Mouse (Mus musculus): ENCODE measurements around the gene Gm49380. TPM values are rescaled to one million over a fixed set of nuclear protein-coding genes. Genes with fewer than 3 reads are reported as not detected.
"Not testable (repeated sequence)": the region's sequence is repeated elsewhere in the genome, so short reads cannot be mapped to it uniquely, and the experiment has no call there.

The Gm49380 gene
- polyA plus RNA-seq, 1 experiment, result 0.29 TPM

DNA sequence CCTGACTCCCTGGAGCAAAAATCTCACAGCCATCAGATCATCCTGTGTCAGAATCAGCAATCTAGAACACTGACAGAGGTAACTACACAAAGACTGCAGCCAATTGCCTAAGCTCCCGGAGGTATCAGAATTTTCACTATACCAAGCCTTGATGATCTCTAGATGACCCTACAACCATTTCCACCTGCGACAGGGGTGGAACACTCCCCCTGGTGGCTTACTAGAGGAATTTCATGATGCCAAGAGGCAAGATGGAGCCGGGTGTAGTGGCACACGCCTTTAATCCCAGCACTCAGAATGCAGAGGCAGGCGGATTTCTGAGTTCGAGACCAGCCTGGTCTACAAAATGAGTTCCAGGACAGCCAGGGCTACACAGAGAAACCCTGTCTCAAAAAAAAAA, 11.0 kb upstream of the Gm49380 start:
- no peak for DNase-seq (ENCODE audit: low read depth)
- no peak for TF ChIP-seq POLR2A (IDR thresholded peaks at IDR 0.05; ENCODE audit: borderline replicate concordance, extremely low read depth, insufficient read depth, insufficient read length, poor library complexity, severe bottlenecking)
- peak; percentile 50; the same call in 1 of the 2 replicates for TF ChIP-seq CTCF (IDR thresholded peaks at IDR 0.05; ENCODE audit: borderline replicate concordance, extremely low read depth, insufficient read depth, insufficient read length)

DNA sequence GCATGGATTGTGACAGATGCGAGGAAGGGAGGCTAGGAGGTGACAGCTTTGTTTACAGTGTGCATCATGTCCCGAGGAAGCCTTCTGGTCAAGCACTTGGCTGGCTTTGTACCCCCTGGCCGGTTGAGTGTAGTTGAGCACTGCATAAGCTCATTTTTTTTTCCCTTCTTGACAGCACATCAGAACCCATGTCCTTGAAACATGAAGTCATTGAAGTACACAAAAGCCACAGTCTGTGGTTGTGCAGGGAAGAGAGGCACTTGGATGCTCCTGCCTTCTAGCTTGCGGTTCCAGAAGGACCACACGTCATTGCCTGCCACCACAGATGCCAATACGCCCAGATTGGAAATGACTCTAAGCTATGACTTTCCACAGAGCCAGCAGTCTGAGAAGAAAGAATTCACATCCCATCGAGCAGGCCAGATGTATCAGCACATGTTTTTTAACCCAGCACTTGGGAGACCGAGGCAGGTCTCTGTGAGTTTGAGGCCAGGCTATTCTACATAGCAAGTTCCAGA, 6.7 kb upstream of the Gm49380 start:
- TF ChIP-seq POLR2A (IDR thresholded peaks at IDR 0.05; ENCODE audit: borderline replicate concordance, extremely low read depth, insufficient read depth, insufficient read length, poor library complexity, severe bottlenecking), result no peak
- TF ChIP-seq CTCF (IDR thresholded peaks at IDR 0.05; ENCODE audit: borderline replicate concordance, extremely low read depth, insufficient read depth, insufficient read length), result no peak

DNA sequence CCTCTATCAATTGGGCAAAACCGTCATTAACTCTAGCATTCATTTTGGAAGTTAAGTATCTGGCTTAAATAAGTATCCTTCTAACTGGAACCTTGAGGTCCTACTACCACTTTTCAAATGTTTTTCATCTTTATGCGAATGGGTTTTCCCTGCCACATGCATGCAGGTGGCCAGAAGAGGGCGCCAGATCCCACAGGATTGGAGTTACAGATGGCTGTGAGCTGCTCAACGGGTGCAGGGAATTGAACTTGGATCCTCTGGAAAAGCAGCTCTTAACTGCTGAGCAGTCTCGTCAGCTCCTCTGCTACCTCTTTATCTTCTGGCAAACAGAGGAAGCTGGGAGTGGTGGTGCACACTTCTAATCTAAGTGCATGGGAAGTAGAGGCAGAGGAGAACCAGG, 5.7 kb upstream of the Gm49380 start:
- no peak for DNase-seq (ENCODE audit: low read depth)
- TF ChIP-seq POLR2A (IDR thresholded peaks at IDR 0.05; ENCODE audit: borderline replicate concordance, extremely low read depth, insufficient read depth, insufficient read length, poor library complexity, severe bottlenecking) (no peak), CTCF (IDR thresholded peaks at IDR 0.05; ENCODE audit: borderline replicate concordance, extremely low read depth, insufficient read depth, insufficient read length) (peak; percentile 56; the same call in 1 of the 2 replicates)

More for the DNA sequence above, 6.7 kb upstream of the Gm49380 start:
- no peak for DNase-seq (ENCODE audit: low read depth)

DNA sequence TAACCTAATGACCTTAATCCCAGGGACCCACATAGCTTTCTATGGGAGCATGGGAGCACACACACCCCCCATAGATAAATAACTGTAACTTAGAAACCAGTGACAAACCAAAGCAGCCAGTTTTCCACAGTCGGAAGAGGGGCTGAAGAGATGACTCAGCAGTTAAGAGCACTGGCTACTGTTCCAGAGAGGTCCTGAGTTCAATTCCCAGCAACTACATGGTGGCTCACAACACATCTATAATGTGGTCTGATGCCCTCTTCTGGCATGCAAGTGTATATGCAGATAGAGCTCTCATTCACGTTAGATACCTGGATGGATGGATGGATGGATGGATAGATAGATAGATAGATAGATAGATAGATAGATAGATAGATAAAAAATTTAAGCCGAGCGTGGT, 2.9 kb upstream of the Gm49380 start:
- no peak for TF ChIP-seq POLR2A (IDR thresholded peaks at IDR 0.05; ENCODE audit: borderline replicate concordance, extremely low read depth, insufficient read depth, insufficient read length, poor library complexity, severe bottlenecking)
- 0 out of 2 replicates have a peak, but pooled peaks have one; percentile 5 for TF ChIP-seq CTCF (IDR thresholded peaks at IDR 0.05; ENCODE audit: borderline replicate concordance, extremely low read depth, insufficient read depth, insufficient read length)
- DNase-seq (ENCODE audit: low read depth), result no peak

DNA sequence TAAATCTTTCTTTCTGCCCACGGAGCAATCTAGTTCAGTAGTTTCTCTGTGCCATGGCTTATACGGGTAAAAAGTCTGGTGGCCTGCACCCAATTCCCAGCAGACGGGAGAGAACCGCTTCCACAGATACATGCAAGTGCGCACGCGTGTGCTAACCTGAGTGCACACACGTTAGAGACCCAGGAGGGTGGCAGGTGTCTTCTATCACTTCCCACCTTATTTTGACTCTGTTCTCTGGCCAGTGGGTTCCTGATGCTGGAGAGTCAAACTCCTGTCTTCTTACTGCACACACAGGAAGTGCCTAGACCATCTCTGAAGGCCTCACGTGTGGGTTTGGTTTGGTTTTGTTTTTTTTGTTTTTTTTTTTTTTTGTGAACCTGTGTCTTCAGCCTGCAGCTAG, 2.3 kb upstream of the Gm49380 start:
- no peak for TF ChIP-seq POLR2A (IDR thresholded peaks at IDR 0.05; ENCODE audit: borderline replicate concordance, extremely low read depth, insufficient read depth, insufficient read length, poor library complexity, severe bottlenecking)
- no peak for TF ChIP-seq CTCF (IDR thresholded peaks at IDR 0.05; ENCODE audit: borderline replicate concordance, extremely low read depth, insufficient read depth, insufficient read length)
- DNase-seq (ENCODE audit: low read depth), result no peak

DNA sequence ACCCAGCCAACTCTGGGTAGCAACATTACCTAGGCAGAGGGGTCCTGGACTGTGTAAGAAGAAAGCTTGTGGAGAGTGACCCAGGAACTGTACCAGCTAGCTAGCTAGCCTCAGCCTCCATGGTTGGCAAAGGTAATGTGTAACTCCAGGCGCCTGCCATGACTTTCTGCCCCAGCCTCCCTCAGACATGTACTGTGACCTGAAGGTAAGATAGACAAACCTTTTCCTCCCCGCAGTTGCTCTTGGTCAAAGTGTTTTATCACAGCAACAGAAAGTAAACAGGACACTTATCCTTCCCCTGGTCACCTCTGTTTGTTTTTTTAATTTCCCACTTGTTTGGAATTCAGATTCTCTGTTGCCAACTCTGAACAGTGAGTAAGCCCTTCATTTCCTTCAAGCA, 1.2 kb upstream of the Gm49380 start:
- DNase-seq (ENCODE audit: low read depth), result no peak
- TF ChIP-seq POLR2A (IDR thresholded peaks at IDR 0.05; ENCODE audit: borderline replicate concordance, extremely low read depth, insufficient read depth, insufficient read length, poor library complexity, severe bottlenecking) (no peak), CTCF (IDR thresholded peaks at IDR 0.05; ENCODE audit: borderline replicate concordance, extremely low read depth, insufficient read depth, insufficient read length) (no peak)

DNA sequence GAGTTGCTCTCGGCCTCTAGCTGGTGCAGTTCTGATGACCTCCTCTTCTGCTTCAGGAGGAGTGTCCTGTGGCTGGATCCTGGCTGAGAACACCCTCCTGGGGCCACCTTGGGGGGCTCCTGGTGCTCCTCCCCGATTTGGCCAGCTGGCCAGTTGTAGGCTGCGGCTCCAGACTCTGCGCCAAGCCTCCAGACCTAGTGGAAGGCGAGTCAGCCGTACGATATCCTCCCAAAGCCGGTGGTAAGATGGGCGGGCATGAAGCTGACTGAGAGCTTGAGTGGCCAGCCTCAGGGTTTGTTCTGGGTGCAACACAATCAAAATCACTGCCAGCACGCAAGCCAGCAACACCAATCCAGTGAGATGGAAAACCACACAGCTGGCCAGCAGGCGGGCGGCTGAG, 1.4 kb downstream of the Gm49380 start:
- not testable (repeated sequence) for DNase-seq (ENCODE audit: low read depth)

DNA sequence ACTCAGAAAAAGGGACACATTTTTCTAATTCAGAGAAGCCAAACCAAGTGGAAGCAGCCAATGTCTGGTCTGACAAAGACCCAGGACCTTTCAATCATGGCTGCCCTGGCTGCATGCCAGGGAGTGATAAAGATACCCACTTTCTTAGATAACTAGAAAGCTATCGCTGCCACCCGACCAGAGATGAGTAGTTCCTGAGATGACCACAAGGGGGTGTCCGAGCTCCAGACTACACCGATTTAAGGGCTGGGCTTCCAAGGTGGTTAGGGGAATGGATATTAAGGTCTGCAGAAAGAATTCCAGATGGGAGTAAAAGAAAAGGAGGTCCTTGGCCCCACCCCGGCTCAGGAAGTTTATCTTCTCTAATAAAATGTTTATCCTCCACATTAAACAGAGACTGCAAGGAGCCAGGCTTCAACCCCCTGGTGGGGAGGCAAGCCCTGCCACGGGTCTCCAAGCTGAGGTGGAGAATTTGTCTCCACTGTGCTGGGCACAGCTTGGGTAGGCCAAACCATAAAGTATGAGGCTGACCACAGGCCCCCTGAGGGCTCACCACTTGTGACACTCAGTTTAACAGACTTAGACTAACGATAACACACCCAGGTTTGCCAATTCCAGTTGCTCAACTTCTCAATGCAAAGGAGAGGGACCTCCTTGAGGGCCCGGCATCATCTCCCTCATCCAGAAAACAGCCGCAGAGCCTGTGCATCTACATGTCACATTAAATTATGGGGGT, 3.8 kb downstream of the Gm49380 start:
- no peak for TF ChIP-seq POLR2A (IDR thresholded peaks at IDR 0.05; ENCODE audit: borderline replicate concordance, extremely low read depth, insufficient read depth, insufficient read length, poor library complexity, severe bottlenecking)
- TF ChIP-seq CTCF (IDR thresholded peaks at IDR 0.05; ENCODE audit: borderline replicate concordance, extremely low read depth, insufficient read depth, insufficient read length), result peak; percentile 79

DNA sequence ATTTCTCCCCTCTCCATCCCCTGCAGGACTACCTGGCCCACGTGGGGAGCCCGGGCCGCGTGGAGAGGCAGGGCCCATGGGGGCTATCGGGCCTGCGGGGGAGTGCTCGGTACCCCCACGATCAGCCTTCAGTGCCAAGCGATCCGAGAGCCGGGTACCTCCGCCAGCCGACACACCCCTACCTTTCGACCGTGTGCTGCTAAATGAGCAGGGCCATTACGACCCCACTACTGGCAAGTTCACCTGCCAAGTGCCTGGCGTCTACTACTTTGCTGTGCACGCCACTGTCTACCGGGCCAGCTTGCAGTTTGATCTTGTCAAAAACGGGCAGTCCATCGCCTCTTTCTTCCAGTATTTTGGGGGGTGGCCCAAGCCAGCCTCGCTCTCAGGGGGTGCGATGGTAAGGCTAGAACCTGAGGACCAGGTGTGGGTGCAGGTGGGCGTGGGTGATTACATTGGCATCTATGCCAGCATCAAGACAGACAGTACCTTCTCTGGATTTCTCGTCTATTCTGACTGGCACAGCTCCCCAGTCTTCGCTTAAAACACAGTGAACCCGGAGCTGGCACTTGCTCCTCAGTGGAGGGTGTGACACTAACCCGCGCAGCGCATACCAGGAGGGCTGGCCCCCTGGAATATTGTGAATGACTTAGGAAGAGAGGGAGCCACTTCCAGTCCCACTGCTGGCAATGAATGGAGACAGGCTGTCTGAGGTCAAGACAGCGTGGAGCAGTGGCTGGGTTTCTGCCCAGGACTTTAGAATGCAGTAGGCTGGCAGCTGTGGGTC, 4.8 kb downstream of the Gm49380 start:
- TF ChIP-seq CTCF (IDR thresholded peaks at IDR 0.05; ENCODE audit: borderline replicate concordance, extremely low read depth, insufficient read depth, insufficient read length) (no peak), POLR2A (IDR thresholded peaks at IDR 0.05; ENCODE audit: borderline replicate concordance, extremely low read depth, insufficient read depth, insufficient read length, poor library complexity, severe bottlenecking) (no peak)
- no peak for DNase-seq (ENCODE audit: low read depth)

More for the DNA sequence above, 3.8 kb downstream of the Gm49380 start:
- DNase-seq (ENCODE audit: low read depth), result peak; percentile 82

DNA sequence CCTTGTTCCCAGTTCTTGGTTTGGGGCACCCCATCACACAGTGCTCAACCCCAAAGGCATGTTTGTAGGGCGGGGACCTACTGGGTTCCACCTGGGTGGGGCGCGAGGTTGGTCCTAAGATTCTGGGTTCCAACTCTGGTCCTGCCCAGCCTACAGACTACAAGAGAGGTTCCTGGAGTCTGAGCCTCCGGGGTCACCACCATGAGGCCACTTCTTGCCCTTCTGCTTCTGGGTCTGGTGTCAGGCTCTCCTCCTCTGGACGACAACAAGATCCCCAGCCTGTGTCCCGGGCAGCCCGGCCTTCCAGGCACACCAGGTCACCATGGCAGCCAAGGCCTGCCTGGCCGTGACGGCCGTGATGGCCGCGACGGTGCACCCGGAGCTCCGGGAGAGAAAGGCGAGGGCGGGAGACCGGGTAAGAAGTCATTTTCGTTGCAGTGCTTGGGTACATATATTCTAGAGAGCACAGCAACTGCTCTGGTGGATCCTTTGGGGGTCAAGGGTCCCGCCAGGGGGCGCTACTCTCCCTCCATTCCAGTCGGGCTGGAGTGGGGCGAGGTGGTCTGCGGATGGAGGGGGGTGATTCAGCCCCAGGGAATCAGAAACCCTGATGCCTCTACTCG, 5.6 kb downstream of the Gm49380 start:
- TF ChIP-seq POLR2A (IDR thresholded peaks at IDR 0.05; ENCODE audit: borderline replicate concordance, extremely low read depth, insufficient read depth, insufficient read length, poor library complexity, severe bottlenecking) (no peak), CTCF (IDR thresholded peaks at IDR 0.05; ENCODE audit: borderline replicate concordance, extremely low read depth, insufficient read depth, insufficient read length) (peak; percentile 58)
- DNase-seq (ENCODE audit: low read depth), result peak; percentile 39

DNA sequence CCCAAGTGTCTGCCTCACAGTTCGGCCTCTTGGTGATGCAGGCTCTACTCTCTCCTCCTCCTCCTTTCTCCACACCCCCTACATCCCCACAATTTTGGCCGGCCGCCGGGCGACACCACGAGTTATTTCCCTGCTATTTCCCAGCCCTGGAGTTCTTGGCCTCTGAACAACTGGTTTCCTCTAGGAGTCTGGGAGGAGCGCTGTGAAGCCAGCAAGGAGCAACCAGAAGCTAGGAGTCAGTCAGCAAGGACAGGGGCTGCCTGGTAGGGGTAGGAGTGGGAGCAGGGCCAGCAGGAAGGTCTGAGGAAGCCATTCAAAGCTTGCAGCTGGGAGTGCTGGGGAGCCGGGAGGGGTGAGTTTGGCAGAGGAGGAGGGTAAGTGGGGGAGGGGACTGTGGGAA, 6.2 kb downstream of the Gm49380 start, which contains the start of gene C1qtnf5:
C1qtnf5 (plus strand) TSS at position 136 of the 400 bp plus-strand sequence.
- DNase-seq (ENCODE audit: low read depth), result peak; percentile 88
- TF ChIP-seq CTCF (IDR thresholded peaks at IDR 0.05; ENCODE audit: borderline replicate concordance, extremely low read depth, insufficient read depth, insufficient read length) (no peak), POLR2A (IDR thresholded peaks at IDR 0.05; ENCODE audit: borderline replicate concordance, extremely low read depth, insufficient read depth, insufficient read length, poor library complexity, severe bottlenecking) (no peak)
